Mouse (Mus musculus): ENCODE results near the gene Ifna7.

The Ifna7 gene

DNA sequence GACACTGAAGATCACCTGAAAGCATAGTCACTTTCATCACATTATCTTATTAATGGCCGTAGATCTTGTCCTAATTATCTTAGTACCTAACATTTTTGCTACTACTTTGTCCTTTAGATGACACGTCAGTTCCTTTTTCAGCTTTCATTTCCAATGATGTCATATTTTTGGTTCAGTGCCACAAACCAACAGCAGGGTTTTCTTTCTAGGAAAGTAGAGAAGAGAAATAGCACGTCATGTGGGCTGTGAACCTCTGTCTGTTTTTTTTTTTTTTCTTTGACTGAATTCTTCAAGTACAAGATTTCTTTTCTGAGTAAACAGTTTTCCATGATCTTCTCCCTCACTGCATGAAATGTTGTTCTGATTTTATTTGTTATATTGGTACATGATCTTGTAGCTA is 24.0 kb downstream of the Ifna7 start:
- DNase-seq (ENCODE audit: extremely low spot score, low spot score) = no peak

DNA sequence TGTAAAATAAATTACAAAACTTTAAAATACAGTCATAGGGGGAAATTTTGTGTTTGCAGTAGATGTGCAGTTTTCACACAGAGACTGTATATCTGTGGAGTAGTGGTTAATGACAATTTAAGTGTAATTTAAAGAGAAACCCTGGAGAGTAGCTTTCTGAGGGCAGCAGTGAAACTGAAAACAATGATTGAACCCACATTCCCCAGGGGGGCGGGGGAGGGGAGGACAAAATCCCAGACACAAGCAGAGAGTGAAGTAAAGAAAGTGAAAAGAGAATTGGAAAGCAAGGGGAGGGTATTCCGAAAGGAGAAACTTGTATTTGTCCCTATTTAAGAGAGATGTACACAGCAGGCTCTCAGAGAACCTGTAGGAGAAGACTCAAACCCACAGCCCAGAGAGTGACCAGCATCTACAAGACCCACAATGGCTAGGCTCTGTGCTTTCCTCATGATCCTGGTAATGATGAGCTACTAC is 25.4 kb downstream of the Ifna7 start, which contains the start of gene Ifna4:
Ifna4 (plus strand) TSS at position 424 of the 474 bp plus-strand sequence.
- no peak for DNase-seq (ENCODE audit: extremely low spot score, low spot score)

DNA sequence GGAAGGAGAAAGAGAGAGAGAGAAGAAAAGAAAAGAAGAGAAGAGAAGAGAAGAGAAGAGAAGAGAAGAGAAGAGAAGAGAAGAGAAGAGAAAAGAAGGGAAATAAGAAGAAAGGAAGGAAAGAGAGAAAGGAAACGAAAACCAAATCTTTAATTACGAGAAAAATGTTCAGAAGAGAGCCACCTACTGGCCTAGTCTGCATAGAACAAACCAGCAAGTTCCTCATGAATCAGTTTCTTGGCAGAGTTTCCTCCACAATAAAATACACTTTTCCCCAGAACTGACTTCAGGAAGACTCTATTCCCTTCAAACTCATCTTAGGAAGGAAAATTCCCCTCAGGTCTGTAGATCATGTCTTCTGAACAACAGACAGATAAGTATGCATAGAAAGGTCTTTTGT is 29.3 kb downstream of the Ifna7 start:
- DNase-seq (ENCODE audit: extremely low spot score, low spot score) = no peak

DNA sequence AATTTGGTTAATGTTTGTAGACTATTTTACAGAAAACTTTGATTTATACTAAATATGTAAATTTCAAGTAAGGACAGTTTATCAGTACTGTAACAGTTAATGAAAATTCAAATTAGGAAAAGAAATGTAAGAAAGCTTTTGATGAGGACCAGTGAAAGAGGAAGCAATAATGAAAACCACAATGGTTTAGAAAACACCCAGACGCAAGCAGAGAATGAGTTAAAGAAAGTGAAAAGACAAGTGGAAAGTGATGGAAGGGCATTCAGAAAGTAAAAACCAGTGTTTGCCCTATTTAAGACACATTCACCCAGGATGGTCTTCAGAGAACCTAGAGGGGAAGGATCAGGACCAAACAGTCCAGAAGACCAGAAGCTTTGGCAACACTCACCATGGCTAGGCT is 33.7 kb downstream of the Ifna7 start, which contains the start of gene Ifna1:
Ifna1 (plus strand) TSS at position 390 of the 400 bp plus-strand sequence.
- DNase-seq (ENCODE audit: extremely low spot score, low spot score) = no peak

DNA sequence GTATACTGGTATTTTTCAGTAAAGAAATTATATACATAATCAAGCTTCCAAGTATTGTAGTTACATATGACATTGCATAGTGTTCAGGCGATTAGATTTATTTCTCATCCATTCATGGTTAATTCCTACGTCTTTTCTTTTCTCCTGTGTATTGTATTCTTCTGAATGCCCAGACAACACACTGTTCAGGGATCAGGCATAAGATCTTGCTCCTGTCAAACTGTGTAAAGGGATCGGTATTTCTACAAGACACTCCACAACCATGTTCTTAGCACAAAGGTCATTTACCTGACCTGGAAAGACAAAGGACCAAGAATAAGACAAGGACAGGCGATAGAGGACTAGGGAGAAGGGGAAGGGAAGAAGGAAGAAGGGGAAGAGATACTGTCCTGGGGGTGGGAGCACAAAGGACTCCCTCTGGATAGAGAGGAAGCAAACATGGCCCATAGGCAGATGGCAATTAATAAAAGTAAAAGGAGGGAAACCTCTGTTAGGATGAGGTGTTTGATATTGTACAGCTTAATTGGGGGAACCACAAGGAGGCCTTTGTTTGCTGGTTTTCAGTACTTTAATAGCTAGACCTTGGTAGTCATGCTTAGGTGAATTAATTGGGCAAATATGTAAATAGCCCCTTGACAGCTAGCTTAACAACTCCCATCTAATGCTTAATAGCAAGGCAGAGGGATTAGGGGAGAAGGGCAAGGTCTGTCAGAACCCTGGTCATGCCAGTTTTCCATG is 35.2 kb downstream of the Ifna7 start:
- no peak for DNase-seq (ENCODE audit: extremely low spot score, low spot score)

- DNase-seq (ENCODE audit: extremely low spot score, low spot score) = no peak
These were observed 43.2 kb downstream of the Ifna7 start for GRCm38 (mm10) chr4:88859214-88859613.

- DNase-seq (ENCODE audit: extremely low spot score, low spot score) = no peak
These were observed 47.3 kb downstream of the Ifna7 start for GRCm38 (mm10) chr4:88863309-88863708.

DNA sequence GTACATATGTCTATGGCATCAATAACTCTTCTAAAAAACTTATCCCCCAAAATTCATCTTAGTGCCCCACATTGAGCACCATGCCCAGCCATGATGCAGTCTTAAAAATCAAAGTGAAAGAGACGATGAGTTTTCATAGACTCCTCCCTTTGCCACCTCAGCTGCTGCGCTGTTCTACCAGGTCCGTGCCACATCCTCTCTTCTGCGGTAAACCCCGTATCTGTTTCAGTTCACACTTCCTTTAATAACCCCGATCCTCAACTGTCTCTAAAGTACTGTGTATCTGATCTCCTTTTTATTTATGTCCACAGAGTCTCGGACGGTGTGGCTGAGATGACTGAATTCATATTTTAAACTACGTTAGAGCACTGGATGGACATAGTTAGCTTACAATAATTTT is 48.6 kb downstream of the Ifna7 start:
- no peak for DNase-seq (ENCODE audit: extremely low spot score, low spot score)

DNA sequence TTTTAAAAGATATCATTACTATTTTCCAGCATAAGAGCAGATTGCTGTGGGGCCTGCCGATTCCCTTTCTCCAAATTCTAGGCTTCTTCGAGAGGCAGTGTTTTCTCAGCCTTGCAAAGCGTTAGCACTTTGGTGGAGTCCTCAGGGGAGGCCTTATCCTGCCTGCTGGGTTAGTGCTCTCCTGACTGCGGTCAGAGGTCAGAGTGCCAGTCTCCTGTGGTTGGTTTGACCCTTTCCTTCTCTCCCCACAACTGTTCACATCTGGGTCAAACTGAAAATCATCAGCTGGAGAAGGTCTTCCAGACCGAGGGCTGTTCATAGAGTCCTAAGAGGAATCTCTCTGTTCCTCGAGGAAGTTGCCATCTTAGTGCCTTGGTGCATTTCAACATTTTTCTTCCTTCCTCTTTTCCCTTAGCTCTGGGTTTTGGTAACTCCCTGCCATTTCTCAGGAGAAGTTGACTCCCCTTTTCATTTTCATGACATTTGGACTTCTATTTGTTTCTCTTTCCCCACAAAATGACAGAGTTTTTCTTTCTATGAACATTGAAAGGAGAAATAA is 49.1 kb downstream of the Ifna7 start:
- no peak for DNase-seq (ENCODE audit: extremely low spot score, low spot score)
